Mouse (Mus musculus) ES-Bruce4 (cell line): ENCODE data around the gene Obscn. TPM values are rescaled to one million over a fixed set of nuclear protein-coding genes. Genes with fewer than 3 reads are reported as not detected.
A peak's percentile ranks its signal among the peaks of the same experiment; 100 is the strongest.

Experiments used
- H3K27ac ChIP-seq: 2 replicates; pipeline ENCODE4 v1.5.1; 2012; ENCODE audit warnings: low read length, inconsistent platforms; ENCODE audit not compliant: insufficient read depth
- H3K27me3 ChIP-seq: 2 replicates; pipeline ENCODE4 v1.6.1; 2012; ENCODE audit warnings: mild to moderate bottlenecking, low read length, inconsistent platforms; ENCODE audit not compliant: control insufficient read depth, poor library complexity, insufficient read depth, severe bottlenecking
- H3K36me3 ChIP-seq: 2 replicates; pipeline ENCODE4 v1.6.1; 2012; ENCODE audit warnings: inconsistent platforms, mild to moderate bottlenecking, low read length, moderate library complexity; ENCODE audit not compliant: control insufficient read depth, poor library complexity, insufficient read depth, severe bottlenecking
- H3K4me1 ChIP-seq: one replicate; pipeline ENCODE4 v1.8.1; 2011; ENCODE audit warnings: low read length; ENCODE audit not compliant: control insufficient read depth, insufficient read depth
- H3K4me3 ChIP-seq: 2 replicates; pipeline ENCODE4 v1.5.1; 2011; ENCODE audit warnings: low read depth, mild to moderate bottlenecking, low read length
- H3K9ac ChIP-seq: 2 replicates; pipeline ENCODE4 v1.6.1; 2012; ENCODE audit warnings: low read depth, mild to moderate bottlenecking, inconsistent platforms; ENCODE audit not compliant: poor library complexity, severe bottlenecking
- H3K9me3 ChIP-seq: replicated peaks from 2 replicates; pipeline ENCODE4 v1.6.1; 2012; ENCODE audit warnings: mild to moderate bottlenecking, low read length, inconsistent platforms; ENCODE audit not compliant: control insufficient read depth, poor library complexity, insufficient read depth, severe bottlenecking
- CTCF ChIP-seq: IDR thresholded peaks from one replicate; pipeline ENCODE4 v1.8.1; 2011; ENCODE audit warnings: low read depth, low read length
- EP300 ChIP-seq: IDR thresholded peaks from 2 replicates; pipeline ENCODE4 v1.6.1; 2011; ENCODE audit warnings: low read depth, low read length; ENCODE audit not compliant: insufficient read depth
- POLR2A ChIP-seq: IDR thresholded peaks from one replicate; pipeline ENCODE4 v1.8.1; 2011; ENCODE audit warnings: low read length; ENCODE audit not compliant: insufficient read depth
- polyA plus RNA-seq: library from polyadenylated mRNA; stranded (reverse); fragments of >200 nt; gene quantifications from 2 replicates; pipeline ENCODE4 v1.2.4, GENCODE M21; 2011; ENCODE audit warnings: low read depth; ENCODE audit not compliant: missing spikeins, insufficient read depth, insufficient read length

Gene Obscn
- polyA plus RNA-seq, 1 experiment: 1.3 TPM

GRCm38 (mm10) chr11:58983691-58984341 is 152.4 kb downstream of the Obscn start:
- H3K27ac ChIP-seq: no peak overlapping the region
- no peak overlapping the region for H3K4me3 ChIP-seq
- TF ChIP-seq EP300: no peak
- TF ChIP-seq POLR2A: no peak
- no peak for TF ChIP-seq CTCF
- no peaks in the 10 kb centered on the region for H3K9me3 ChIP-seq
- peaks cover 47% of the 10 kb centered on the region for H3K36me3 ChIP-seq
- H3K9ac ChIP-seq: no peak overlapping the region
- no peaks in the 10 kb centered on the region for H3K4me1 ChIP-seq
- H3K27me3 ChIP-seq: no peaks in the 10 kb centered on the region

- peaks cover 45% of the 10 kb centered on the region for H3K36me3 ChIP-seq
- H3K9ac ChIP-seq: no peak overlapping the region
- no peaks in the 10 kb centered on the region for H3K27me3 ChIP-seq
- no peak overlapping the region for H3K4me3 ChIP-seq
- TF ChIP-seq EP300 (no peak), CTCF (no peak), POLR2A (no peak)
- no peaks in the 10 kb centered on the region for H3K9me3 ChIP-seq
- no peaks in the 10 kb centered on the region for H3K4me1 ChIP-seq
- no peak overlapping the region for H3K27ac ChIP-seq
These were observed 153.6 kb downstream of the Obscn start for GRCm38 (mm10) chr11:58982471-58983097.

- H3K9ac ChIP-seq: no peak overlapping the region
- TF ChIP-seq EP300: no peak
- peak; percentile 63 for TF ChIP-seq CTCF
These were observed 154.4 kb downstream of the Obscn start for GRCm38 (mm10) chr11:58981541-58982447.

GRCm38 (mm10) chr11:58980381-58980990 is 155.7 kb downstream of the Obscn start:
- Histone ChIP-seq H3K36me3 (peaks cover 26% of the 10 kb centered on the region), H3K4me1 (no peaks in the 10 kb centered on the region), H3K4me3 (0 out of 2 replicates have a peak overlapping the region, but pooled peaks have one; percentile 3), H3K9me3 (no peaks in the 10 kb centered on the region), H3K27ac (no peak overlapping the region), H3K9ac (peak overlapping the region; percentile 84), H3K27me3 (no peaks in the 10 kb centered on the region)
- TF ChIP-seq EP300: no peak
- no peak for TF ChIP-seq CTCF
- no peak for TF ChIP-seq POLR2A

More at GRCm38 (mm10) chr11:58981541-58982447, 154.4 kb downstream of the Obscn start:
- no peaks in the 10 kb centered on the region for H3K27me3 ChIP-seq
- no peaks in the 10 kb centered on the region for H3K4me1 ChIP-seq
- H3K9me3 ChIP-seq: no peaks in the 10 kb centered on the region
- no peak overlapping the region for H3K27ac ChIP-seq
- H3K36me3 ChIP-seq: peaks cover 37% of the 10 kb centered on the region
- H3K4me3 ChIP-seq: no peak overlapping the region

GRCm38 (mm10) chr11:58979661-58980060 is 156.5 kb downstream of the Obscn start:
- Histone ChIP-seq H3K4me1 (no peaks in the 10 kb centered on the region), H3K27me3 (no peaks in the 10 kb centered on the region), H3K9me3 (no peaks in the 10 kb centered on the region), H3K36me3 (peaks cover 19% of the 10 kb centered on the region), H3K4me3 (peak overlapping the region; percentile 75), H3K27ac (peak overlapping the region; percentile 71), H3K9ac (peak overlapping the region; percentile 84)
- TF ChIP-seq POLR2A (no peak), CTCF (no peak), EP300 (no peak)
